Mouse (Mus musculus) limb, embryonic 12.5 days (tissue): Measurements from ENCODE around the gene Lcn12. TPM values are rescaled to one million over a fixed set of nuclear protein-coding genes. Genes with fewer than 3 reads are reported as not detected.

Source experiments
- ATAC-seq: fragments of 200-750 bp; cut with Nextera tagmentation; 2 replicates; pipeline ENCODE4 v1.8.0; 2017; ENCODE audit warnings: low read depth, moderate TSS enrichment; ENCODE audit not compliant: insufficient number of reproducible peaks, insufficient read depth, low FRiP score, low TSS enrichment
- H3K27ac ChIP-seq: fragments of 300-500 bp; sonication (generic); 2 replicates; pipeline ENCODE4 v1.5.1; 2016; ENCODE audit warnings: mild to moderate bottlenecking, moderate library complexity
- H3K27me3 ChIP-seq: fragments of 300-500 bp; sonication (generic); 2 replicates; pipeline ENCODE4 v1.6.1; 2016; ENCODE audit warnings: mild to moderate bottlenecking, moderate library complexity
- H3K36me3 ChIP-seq: fragments of 300-500 bp; sonication (generic); 2 replicates; pipeline ENCODE4 v1.6.1; 2016; ENCODE audit warnings: mild to moderate bottlenecking, moderate library complexity
- H3K4me1 ChIP-seq: fragments of 300-500 bp; sonication (generic); replicated peaks from 2 replicates; pipeline ENCODE4 v1.6.1; 2016
- H3K4me2 ChIP-seq: fragments of 300-500 bp; sonication (generic); 2 replicates; pipeline ENCODE4 v1.6.1; 2016; ENCODE audit warnings: mild to moderate bottlenecking, moderate library complexity
- H3K4me3 ChIP-seq: fragments of 300-500 bp; sonication (generic); replicated peaks from 2 replicates; pipeline ENCODE4 v1.5.1; 2016; ENCODE audit warnings: mild to moderate bottlenecking
- H3K9ac ChIP-seq: fragments of 300-500 bp; sonication (generic); replicated peaks from 2 replicates; pipeline ENCODE4 v1.6.1; 2016; ENCODE audit warnings: mild to moderate bottlenecking, moderate library complexity
- H3K9me3 ChIP-seq: fragments of 300-500 bp; sonication (generic); 2 replicates; pipeline ENCODE4 v1.6.1; 2016; ENCODE audit warnings: mild to moderate bottlenecking, moderate library complexity
- WGBS: fragments of 180-500 bp; shearing (Covaris S2); methylation state at CpG from one replicate; pipeline ENCODE4 v1.1.7; 2016; 5-methylcytosine and 5-hydroxymethylcytosine counted together
- polyA plus RNA-seq: library from polyadenylated mRNA; unstranded; fragments of >200 nt; fragmentation: Nextera tagmentation; extraction: Ambion mirVana; gene quantifications from 2 replicates; pipeline ENCODE4 v1.2.1, GENCODE M21; 2016

The Lcn12 gene
- polyA plus RNA-seq, result not detected in 2 replicates

DNA sequence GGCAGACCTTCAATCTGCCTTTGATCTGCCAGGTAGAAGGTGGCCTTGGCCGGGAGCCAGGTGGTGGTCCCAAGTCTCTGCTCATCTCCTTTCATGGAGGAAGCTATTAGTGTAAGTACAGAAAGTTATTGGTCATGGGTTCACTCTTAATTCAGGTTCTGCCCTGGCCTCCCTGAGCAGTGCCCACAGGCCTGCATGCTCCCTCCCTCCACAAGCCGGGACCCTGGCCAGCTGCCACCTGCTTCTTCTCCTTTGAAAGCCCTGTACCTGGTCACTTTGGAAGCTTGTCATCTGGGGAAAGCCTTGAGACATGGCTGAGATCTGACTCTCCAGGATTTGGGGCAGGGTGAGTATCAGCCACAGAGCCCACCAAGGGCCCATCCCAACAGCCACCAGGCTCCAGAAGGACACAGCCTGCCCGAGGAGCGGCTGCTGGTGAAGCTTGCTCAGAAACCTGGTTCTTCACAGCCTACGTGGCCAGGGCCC, at the start of gene Lcn12:
Gene Lcn12 (minus strand): TSS at position 436 of the 486 bp plus-strand sequence.
- no peak within 1 kb of the TSS for H3K4me2 ChIP-seq
- no peaks in the 10 kb centered on the region for H3K9me3 ChIP-seq
- 0 out of 2 replicates have a peak, but pooled peaks cover 2% of the 10 kb centered on the region for H3K4me1 ChIP-seq
- no peak within 1 kb of the TSS for H3K4me3 ChIP-seq
- 79% methylated on average over 5 of the region's 5 CpGs for WGBS
- no peaks in the 10 kb centered on the region for H3K27me3 ChIP-seq
- H3K9ac ChIP-seq, result no peak within 1 kb of the TSS
- H3K36me3 ChIP-seq, result no peaks in the 10 kb centered on the region
- ATAC-seq, result no peak
- no peak within 1 kb of the TSS for H3K27ac ChIP-seq

DNA sequence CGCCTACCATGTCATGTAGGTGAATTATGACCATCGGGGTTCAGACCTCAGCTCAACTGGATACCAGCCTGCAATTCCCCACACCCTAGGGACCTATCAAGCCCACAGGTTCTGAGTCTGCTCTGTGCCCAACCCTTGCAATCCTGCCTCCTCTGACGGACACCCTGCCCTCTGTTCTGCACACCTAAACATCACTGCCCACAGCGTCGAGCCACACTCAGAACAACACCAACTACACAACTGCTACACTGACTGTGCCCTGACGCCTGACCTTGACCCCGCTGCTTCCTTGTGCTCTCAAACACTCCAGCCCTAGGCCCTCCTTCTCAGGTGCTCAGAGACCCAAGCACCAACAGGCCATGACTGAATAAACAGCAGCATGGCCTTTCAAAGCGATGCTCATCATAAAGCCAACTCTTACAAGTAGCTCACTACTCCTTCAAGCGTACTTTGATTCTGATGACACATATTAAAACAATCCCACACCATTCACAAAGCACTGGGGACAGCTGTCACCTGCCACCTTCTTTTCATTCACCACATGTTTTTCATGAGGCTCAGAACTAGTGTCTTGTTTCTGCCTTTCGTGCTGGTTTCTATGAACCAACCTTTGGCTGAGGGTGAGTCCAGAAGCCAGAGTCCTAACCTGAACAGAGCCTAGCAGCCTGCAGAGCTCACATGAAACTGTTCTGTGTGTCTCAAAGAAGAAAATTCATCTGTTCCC, 48.1 kb upstream of the Lcn12 start:
- Histone ChIP-seq H3K9ac (0 out of 2 replicates have a peak overlapping the region, but pooled peaks have one; percentile 18), H3K27me3 (no peaks in the 10 kb centered on the region), H3K36me3 (peaks cover 31% of the 10 kb centered on the region), H3K4me1 (peaks cover 21% of the 10 kb centered on the region), H3K9me3 (no peaks in the 10 kb centered on the region), H3K27ac (no peak overlapping the region), H3K4me3 (no peak overlapping the region), H3K4me2 (no peak overlapping the region)
- no peak for ATAC-seq
- 79% methylated on average over 10 of the region's 10 CpGs for WGBS

DNA sequence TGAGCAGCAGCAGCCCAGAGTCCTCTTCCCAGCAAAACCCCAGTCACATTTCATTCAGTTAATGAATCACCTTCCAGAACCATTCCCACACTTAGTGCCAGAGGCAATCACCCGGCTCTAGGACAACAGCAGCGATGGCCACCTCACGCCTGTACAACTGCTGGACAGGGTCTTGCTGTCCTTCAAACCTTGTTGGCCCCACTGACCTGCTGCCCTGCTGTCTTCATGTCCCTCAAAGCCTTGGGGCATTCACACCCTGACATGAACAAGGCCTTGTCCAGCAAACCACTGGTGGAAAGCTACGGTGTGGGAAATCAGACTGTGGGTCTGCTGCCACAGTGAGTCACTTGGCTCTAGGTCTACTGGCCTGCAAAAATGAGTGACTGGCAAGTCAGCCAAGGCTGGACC, 46.8 kb upstream of the Lcn12 start:
- no peak overlapping the region for H3K4me3 ChIP-seq
- H3K9me3 ChIP-seq, result no peaks in the 10 kb centered on the region
- H3K4me1 ChIP-seq, result peaks cover 16% of the 10 kb centered on the region
- H3K36me3 ChIP-seq, result peaks cover 44% of the 10 kb centered on the region
- WGBS, result 95% methylated on average over 4 of the region's 4 CpGs
- no peaks in the 10 kb centered on the region for H3K27me3 ChIP-seq
- H3K27ac ChIP-seq, result no peak overlapping the region
- no peak overlapping the region for H3K9ac ChIP-seq
- H3K4me2 ChIP-seq, result no peak overlapping the region
- ATAC-seq, result no peak

DNA sequence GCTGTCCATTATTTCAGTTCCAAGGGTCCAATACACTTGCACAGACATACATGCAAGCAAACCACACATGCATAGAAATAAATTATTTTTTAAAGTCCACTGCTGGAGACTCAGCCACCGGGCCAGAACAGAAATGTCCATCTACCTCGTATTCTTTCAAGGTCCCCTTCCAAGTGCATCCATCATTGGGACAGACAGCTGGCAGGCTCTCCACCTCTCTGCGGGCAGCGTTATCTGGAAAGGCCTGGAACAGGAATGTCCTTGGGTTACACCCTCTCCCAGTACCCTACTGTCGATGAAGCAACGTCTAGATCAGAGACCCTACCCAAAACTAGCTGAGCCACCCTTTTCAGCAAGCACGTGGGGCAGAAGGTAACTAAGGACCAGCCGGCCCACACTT, 42.8 kb upstream of the Lcn12 start:
- peaks cover under 1% of the 10 kb centered on the region for H3K4me1 ChIP-seq
- no peaks in the 10 kb centered on the region for H3K9me3 ChIP-seq

DNA sequence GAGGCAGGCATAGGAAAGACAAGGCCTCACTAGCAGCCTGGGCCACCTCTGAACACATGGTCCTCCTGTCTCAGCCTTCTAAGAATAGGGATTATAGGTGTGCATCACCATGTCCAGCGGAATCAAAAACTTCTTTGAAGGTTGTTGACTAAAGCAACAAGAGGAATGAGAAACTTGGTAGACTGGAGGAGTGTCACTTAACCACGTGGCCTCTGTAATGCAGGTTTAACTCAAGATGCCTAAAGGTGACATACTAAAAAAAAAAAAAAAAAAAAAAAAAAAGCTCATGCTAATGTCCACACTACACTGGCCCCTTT, 41.1 kb upstream of the Lcn12 start:
- H3K9ac ChIP-seq, result no peak overlapping the region

More for the DNA sequence above, 42.8 kb upstream of the Lcn12 start:
- peaks cover 69% of the 10 kb centered on the region for H3K36me3 ChIP-seq
- H3K27me3 ChIP-seq, result no peaks in the 10 kb centered on the region
- H3K4me2 ChIP-seq, result no peak overlapping the region
- H3K9ac ChIP-seq, result no peak overlapping the region
- no peak overlapping the region for H3K4me3 ChIP-seq
- ATAC-seq, result no peak
- H3K27ac ChIP-seq, result no peak overlapping the region
- WGBS, result 90% methylated on average over 8 of the region's 8 CpGs

DNA sequence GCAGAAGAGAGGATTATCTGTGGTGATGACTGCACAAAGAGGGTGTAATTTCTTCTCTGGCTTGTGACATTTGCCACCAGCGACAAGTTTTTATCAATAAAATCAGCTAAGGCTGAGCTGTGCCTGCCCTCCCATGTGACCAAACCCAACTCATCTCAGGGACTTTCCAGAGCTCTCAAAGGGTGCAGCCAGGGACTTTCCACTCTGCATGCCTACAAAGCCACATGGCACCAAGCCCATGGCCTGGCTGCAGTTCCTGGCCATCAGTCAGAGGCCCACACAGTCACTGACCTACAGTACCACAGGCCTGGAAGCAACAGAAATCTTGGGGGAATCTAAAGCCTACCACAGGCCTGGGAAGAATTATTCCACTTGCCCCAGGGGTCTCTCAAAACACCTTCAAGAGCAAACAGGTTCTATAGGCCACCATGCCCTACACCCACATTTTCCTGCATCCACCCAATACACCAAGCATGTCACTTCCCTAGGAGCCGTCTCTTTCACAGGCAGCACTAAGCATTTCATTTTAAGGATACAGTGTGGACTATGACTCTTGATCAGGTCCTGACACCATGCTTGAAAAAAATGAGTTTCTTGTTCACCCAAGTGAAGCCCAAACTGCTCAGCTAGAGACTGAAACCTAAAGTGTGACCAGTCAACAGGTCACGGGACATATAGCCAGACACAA, 40.6 kb upstream of the Lcn12 start:
- no peaks in the 10 kb centered on the region for H3K4me1 ChIP-seq
- H3K27ac ChIP-seq, result no peak overlapping the region
- H3K4me3 ChIP-seq, result no peak overlapping the region
- peaks cover 84% of the 10 kb centered on the region for H3K36me3 ChIP-seq
- WGBS, result 92% methylated on average over 3 of the region's 3 CpGs
- no peaks in the 10 kb centered on the region for H3K27me3 ChIP-seq
- no peak overlapping the region for H3K4me2 ChIP-seq
- ATAC-seq, result no peak
- no peak overlapping the region for H3K9ac ChIP-seq
- no peaks in the 10 kb centered on the region for H3K9me3 ChIP-seq

More for the DNA sequence above, 41.1 kb upstream of the Lcn12 start:
- 93% methylated on average over 2 of the region's 2 CpGs for WGBS
- H3K36me3 ChIP-seq, result peaks cover 84% of the 10 kb centered on the region
- no peaks in the 10 kb centered on the region for H3K9me3 ChIP-seq
- H3K4me2 ChIP-seq, result no peak overlapping the region
- no peak for ATAC-seq
- no peak overlapping the region for H3K4me3 ChIP-seq
- no peaks in the 10 kb centered on the region for H3K27me3 ChIP-seq
- H3K4me1 ChIP-seq, result no peaks in the 10 kb centered on the region
- H3K27ac ChIP-seq, result no peak overlapping the region

DNA sequence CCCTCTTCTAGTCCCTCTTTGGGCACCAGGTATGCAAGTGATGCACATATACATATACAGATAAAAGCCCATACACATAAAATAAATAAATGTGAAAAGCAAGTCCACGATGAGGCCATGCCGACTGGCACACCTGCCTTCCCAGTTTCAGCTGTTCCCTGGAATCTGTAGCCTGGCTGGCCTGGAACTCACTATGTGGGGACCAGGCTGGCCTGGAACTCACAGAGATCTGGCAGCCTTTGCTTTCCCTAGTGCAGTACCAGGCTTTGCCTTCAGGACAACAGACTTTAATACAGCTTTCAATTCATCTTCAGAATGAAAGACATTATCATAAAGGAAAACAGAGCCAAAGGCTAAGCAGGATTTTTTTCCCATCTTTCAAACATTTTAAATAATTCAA, 40.0 kb upstream of the Lcn12 start:
- 94% methylated on average over 2 of the region's 2 CpGs for WGBS
- Histone ChIP-seq H3K4me3 (no peak overlapping the region), H3K9ac (no peak overlapping the region), H3K27ac (no peak overlapping the region), H3K4me2 (no peak overlapping the region), H3K4me1 (no peaks in the 10 kb centered on the region), H3K9me3 (no peaks in the 10 kb centered on the region), H3K36me3 (peaks cover 88% of the 10 kb centered on the region), H3K27me3 (no peaks in the 10 kb centered on the region)
- no peak for ATAC-seq

DNA sequence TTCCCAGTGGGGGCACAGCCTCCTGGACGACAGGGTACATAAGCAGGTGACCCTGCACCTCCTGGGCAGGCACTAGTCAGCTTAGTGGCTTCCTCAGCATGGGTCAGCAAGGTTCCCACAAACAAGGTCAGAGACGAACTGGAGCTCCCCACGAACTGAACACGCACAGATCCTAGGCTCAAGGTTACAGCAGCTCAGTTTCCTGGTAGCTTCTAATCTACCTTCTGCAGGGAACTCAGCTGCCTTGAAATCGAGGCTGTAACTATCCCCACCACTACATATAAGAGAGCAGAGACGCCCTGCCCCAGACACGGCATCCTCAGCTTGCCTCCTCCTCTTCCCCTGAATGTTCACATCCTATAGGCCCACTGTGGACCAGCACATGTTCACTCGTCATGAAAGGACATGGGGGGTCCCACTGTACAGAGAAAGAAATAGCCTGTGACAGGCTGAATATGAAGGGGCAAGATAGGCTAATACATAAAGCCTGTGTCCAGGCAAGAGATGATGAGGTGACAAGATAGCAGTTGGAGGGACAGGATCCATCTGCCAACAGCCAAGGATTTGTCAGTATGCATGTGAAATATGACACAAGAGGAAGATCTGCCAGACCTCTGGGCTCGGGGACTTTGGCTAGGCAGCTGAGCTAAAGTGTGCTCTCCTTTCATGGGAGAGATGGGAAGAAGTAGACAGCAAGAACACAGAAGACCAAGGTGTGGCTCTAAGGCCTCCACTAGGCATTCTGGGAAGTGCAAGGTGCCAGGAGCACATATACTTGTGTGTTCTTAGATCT, 33.0 kb upstream of the Lcn12 start:
- no peak for ATAC-seq
- 87% methylated on average over 9 of the region's 9 CpGs for WGBS
- no peak overlapping the region for H3K27ac ChIP-seq
- H3K4me1 ChIP-seq, result no peaks in the 10 kb centered on the region
- peaks cover 98% of the 10 kb centered on the region for H3K36me3 ChIP-seq
- no peak overlapping the region for H3K4me2 ChIP-seq
- H3K9ac ChIP-seq, result no peak overlapping the region
- no peaks in the 10 kb centered on the region for H3K27me3 ChIP-seq
- H3K4me3 ChIP-seq, result no peak overlapping the region
- H3K9me3 ChIP-seq, result no peaks in the 10 kb centered on the region

DNA sequence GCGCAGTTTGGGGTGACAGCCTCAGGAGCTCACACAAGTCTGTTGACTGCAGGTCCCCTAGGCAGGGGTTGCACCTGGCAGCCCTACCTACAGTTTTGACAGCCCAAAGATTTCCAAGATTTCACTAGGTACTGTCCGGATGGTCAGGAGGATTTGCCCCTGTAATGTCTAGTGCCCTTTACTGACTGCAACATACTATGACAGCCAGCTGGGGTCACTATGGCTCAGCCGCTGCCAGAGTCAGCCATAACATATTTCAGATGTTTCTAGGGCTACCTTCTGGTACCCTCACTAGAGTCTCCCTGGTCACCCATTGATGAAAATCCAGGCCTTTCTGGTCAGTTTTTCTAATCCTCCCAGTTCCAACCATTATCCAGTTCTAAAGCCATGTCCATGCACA, 16.2 kb upstream of the Lcn12 start:
- Histone ChIP-seq H3K4me1 (0 out of 2 replicates have a peak, but pooled peaks cover 2% of the 10 kb centered on the region), H3K4me3 (no peak overlapping the region), H3K27ac (no peak overlapping the region), H3K27me3 (no peaks in the 10 kb centered on the region), H3K4me2 (no peak overlapping the region), H3K9me3 (no peaks in the 10 kb centered on the region), H3K36me3 (peaks cover 7% of the 10 kb centered on the region), H3K9ac (no peak overlapping the region)
- no peak for ATAC-seq
- 66% methylated on average over 3 of the region's 3 CpGs for WGBS

DNA sequence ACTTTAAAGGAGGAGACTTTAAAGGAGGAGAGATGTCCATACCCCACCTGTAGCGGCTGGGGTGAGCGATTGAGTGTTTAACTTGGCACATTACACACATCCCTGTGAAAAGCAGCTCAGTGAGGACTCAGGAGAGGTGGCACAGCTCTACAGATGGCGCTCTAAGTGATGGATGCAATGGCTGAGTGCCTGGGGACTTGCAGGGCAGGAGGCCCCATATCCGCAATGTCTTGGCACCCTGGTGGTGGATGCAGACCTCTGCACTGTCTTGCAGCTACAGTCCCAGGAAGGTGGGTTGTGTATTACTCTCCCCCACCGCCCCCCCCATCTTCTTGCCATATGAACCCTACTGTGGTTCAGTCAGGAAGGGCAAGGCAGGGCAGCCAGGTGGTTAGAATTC, 13.3 kb upstream of the Lcn12 start:
- WGBS, result 35% methylated on average over 5 of the region's 5 CpGs
- H3K9me3 ChIP-seq, result no peaks in the 10 kb centered on the region

DNA sequence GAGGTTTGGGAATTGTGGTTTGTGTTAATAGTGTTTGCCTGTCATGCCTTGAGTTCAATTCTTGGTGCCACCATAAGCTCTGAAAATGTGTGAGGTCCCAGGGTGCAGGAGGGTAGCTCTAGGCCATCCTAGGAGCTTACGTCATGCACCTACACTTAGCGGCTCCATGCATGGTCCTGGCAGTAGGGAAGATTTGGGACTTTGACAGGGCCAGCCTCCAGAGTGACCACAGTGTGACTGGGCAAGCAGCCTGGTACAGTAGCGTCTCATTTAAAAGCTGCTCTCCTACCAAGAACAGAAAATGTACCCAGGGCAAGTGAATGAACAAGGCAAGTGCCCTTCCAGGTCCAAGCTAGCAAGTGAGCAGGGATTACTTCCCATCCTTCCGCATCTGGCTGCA, 12.1 kb upstream of the Lcn12 start:
- Histone ChIP-seq H3K4me3 (no peak overlapping the region), H3K9me3 (no peaks in the 10 kb centered on the region), H3K4me1 (peaks cover 12% of the 10 kb centered on the region), H3K27me3 (no peaks in the 10 kb centered on the region), H3K27ac (no peak overlapping the region), H3K9ac (no peak overlapping the region), H3K4me2 (no peak overlapping the region), H3K36me3 (peaks cover 33% of the 10 kb centered on the region)
- 89% methylated on average over 4 of the region's 4 CpGs for WGBS
- ATAC-seq, result no peak

More for the DNA sequence above, 13.3 kb upstream of the Lcn12 start:
- Histone ChIP-seq H3K27ac (no peak overlapping the region), H3K36me3 (peaks cover 33% of the 10 kb centered on the region), H3K4me3 (no peak overlapping the region), H3K9ac (no peak overlapping the region), H3K27me3 (no peaks in the 10 kb centered on the region), H3K4me2 (no peak overlapping the region), H3K4me1 (peaks cover 5% of the 10 kb centered on the region)
- ATAC-seq, result no peak
